Mouse (Mus musculus): ENCODE measurements around the gene Siglec1.
"Not testable (repeated sequence)": the region's sequence is repeated elsewhere in the genome, so short reads cannot be mapped to it uniquely, and the experiment has no call there.

Siglec1 gene

DNA sequence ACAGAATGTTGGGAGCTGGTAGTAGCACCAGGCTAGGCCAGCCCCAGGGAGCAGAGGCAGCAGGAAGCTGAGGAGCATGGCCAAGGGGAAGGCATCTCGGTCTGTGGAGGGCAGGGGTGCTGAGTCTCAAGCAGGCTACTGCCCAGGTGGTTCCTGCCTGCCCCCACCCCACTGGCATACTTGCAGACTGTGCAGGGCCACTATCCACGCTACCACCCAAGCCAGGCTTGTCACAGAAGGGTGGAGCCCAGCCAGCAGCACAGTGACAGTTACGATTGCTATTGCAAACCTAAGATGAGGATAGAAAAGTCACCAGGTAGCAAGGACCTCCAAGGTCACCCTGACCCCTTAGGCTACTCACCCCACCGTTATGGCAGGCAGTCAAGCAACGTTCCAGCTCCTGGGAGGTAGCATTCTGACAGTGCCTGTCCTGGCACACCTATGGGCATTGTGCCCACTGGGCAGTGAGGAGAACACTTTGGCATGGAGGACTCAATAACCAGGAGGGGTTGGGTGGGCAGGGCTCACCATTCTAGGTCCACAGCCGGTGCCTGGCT is 33.6 kb downstream of the Siglec1 start:
- DNase-seq (ENCODE audit: low spot score in 2 of 2): no peak

DNA sequence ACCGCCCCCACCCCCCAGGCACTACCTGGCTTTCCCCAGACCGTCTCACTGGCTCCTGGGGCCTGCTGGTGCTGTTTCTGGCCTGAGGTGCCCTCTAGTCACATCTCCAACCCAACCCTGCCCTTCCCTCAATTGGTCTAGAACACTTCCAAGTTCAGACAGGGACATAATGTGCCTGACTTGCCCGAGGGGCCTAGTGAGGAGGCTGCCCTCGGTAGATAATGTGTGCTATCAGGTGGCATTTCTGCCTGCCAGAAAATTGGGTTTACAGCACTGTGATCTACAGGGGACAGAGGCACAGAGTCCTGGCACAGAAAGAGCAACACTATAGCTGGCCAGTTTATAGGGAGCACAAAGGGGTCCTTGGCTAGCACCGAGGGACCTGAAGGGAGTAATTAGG is 34.5 kb downstream of the Siglec1 start:
- DNase-seq (ENCODE audit: low spot score in 2 of 2): no peak

GRCm38 (mm10) chr2:131046025-131046424 is 40.5 kb downstream of the Siglec1 start:
- no peak for DNase-seq (ENCODE audit: low spot score in 2 of 2)

- no peak for DNase-seq (ENCODE audit: low spot score in 2 of 2)
These were observed 41.4 kb downstream of the Siglec1 start for GRCm38 (mm10) chr2:131044989-131045720.

DNA sequence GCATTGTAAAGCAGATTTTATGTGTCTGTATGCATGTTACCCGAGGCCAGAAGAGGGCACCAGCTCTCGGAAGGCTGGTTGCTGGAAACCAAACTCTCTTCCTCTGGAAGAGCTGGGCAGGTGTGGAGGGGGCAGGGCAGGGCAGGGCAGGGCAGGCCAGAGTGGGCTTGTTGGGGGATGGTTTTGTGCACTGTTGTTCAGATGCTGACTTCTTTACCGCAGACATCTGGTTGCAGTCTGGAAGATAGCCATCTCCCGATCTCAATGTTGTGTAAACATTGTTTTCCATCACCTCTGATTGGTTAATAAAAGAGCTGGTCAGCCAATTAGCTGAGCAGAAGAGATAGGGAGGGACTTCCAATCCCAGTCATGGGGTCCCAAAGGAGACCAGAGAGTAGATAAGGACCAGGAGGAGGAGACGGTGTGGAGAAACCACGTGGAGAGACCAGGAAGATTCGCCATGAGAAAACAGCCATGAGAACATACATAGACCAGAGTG is 42.2 kb downstream of the Siglec1 start:
- no peak for DNase-seq (ENCODE audit: low spot score in 2 of 2)

- no peak for DNase-seq (ENCODE audit: low spot score in 2 of 2)
These were observed 43.6 kb downstream of the Siglec1 start, which contains the start of gene Gfra4 for GRCm38 (mm10) chr2:131042988-131043387. Gfra4 (minus strand) TSS chr2:131043088.

GRCm38 (mm10) chr2:131040854-131041825 is 45.4 kb downstream of the Siglec1 start:
- DNase-seq (ENCODE audit: low spot score in 2 of 2): peak; percentile 76 to 81

- no peak for DNase-seq (ENCODE audit: low spot score in 2 of 2)
These were observed 47.9 kb downstream of the Siglec1 start for GRCm38 (mm10) chr2:131038675-131039074.

DNA sequence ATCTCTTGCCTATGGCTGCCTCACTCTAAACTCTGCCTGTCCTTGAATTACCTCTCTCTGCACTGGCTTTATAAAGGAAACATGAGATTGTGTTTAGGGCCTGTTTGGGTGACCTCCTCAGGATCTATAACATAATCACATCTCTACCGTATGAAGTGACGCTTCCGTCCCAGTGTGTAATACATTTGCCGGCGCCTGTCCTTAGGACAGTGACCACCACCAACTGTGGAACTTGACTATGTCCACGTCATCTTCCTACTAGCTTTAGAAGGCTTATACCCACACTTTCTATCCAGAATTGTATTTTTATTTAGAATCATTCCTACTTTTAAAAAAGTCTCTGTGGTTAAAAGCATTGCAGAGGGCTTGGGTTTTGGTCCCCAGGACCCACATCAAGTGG is 48.4 kb downstream of the Siglec1 start:
- DNase-seq (ENCODE audit: low spot score in 2 of 2): no peak

GRCm38 (mm10) chr2:131037226-131037990 is 49.2 kb downstream of the Siglec1 start:
- peak in 1 of 2 experiments; percentile 57 for DNase-seq (ENCODE audit: low spot score in 2 of 2)

- no peak for DNase-seq (ENCODE audit: low spot score in 2 of 2)
These were observed 49.8 kb downstream of the Siglec1 start for GRCm38 (mm10) chr2:131036757-131037156.

GRCm38 (mm10) chr2:131036343-131036742 is 50.2 kb downstream of the Siglec1 start:
- no peak for DNase-seq (ENCODE audit: low spot score in 2 of 2)

DNA sequence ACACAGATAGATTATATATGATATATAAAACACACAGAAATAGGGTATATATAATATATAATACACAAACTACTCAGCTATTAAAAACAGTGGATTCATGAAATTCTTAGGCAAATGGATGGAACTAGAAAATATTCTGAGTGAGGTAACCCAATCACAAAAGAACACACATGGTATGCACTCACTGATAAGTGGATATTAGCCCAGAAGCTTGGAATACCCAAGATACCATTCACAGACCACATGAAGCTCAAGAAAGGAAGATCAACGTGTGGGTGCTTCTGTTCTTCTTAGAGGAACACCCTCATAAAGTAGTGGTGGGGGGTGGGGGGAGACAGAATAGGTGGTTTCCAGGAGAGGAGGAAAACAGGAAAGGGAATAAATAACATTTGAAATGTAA is 55.2 kb downstream of the Siglec1 start:
- DNase-seq (ENCODE audit: low spot score in 2 of 2): not testable (repeated sequence)

GRCm38 (mm10) chr2:131030998-131031397 is 55.6 kb downstream of the Siglec1 start:
- DNase-seq (ENCODE audit: low spot score in 2 of 2): no peak

DNA sequence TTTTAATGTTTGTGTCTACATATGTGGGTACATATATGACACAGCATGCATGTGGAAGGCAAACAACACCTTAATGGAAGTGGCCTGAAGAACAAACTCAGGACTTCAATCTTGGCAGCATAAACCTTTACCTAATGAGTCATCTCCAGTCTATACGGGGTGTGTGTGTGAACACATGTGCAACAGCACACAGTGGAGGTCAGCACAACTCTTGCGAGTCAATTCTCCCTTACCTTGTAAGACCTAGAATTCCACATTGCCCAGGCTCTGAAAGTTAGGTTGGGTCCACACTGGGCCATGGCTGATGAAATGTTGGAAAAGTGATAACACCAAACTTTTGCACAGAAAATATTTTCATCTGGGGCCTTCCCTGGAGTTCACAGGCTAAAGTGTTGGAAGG is 56.0 kb downstream of the Siglec1 start:
- DNase-seq (ENCODE audit: low spot score in 2 of 2): no peak

- peak in 1 of 2 experiments; percentile 25 for DNase-seq (ENCODE audit: low spot score in 2 of 2)
These were observed 57.3 kb downstream of the Siglec1 start for GRCm38 (mm10) chr2:131029065-131029935.

GRCm38 (mm10) chr2:131026941-131027340 is 59.6 kb downstream of the Siglec1 start:
- no peak for DNase-seq (ENCODE audit: low spot score in 2 of 2)

DNA sequence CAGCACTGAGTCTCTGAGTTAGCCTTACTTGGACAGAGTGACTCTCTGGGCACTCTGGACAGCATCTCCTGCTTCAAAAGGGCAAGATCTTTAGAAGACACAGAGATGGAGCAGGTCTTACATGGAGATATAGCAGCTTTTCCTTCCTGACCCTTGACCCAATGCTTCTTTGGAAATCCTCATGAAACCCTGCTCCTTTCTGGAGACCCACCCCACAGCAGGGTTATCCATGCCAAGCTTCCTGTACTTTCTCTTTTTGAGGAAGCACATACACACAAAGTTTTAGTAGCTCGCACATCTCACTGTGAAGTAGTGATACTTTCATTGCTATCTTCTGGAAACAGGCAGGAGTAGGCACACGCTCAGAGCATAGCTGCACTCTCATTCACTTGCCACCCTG is 61.3 kb downstream of the Siglec1 start:
- no peak for DNase-seq (ENCODE audit: low spot score in 2 of 2)

Data from right cerebral cortex, adult 2 months (tissue).